Mouse (Mus musculus) forebrain, embryonic 14.5 days (tissue): ENCODE measurements around the gene Cenpm. TPM values are rescaled to one million over a fixed set of nuclear protein-coding genes. Genes with fewer than 3 reads are reported as not detected.

Experiments used
- ATAC-seq: fragments of 200-750 bp; cut with Nextera tagmentation; 2 replicates; pipeline ENCODE4 v1.8.0; 2017; ENCODE audit warnings: mild to moderate bottlenecking, moderate library complexity
- DNase-seq: peaks from one replicate; pipeline ENCODE4 v3.0.0-alpha.2; 2015; ENCODE audit warnings: low spot score
- H3K27ac ChIP-seq: fragments of 300-500 bp; sonication (generic); 2 replicates; pipeline ENCODE4 v1.5.1; 2014; ENCODE audit warnings: low read depth, mild to moderate bottlenecking, control low read depth, low read length, moderate library complexity
- H3K27me3 ChIP-seq: fragments of 300-500 bp; sonication (generic); replicated peaks from 2 replicates; pipeline ENCODE4 v1.6.1; 2014; ENCODE audit warnings: low read length, control low read depth, mixed read lengths; ENCODE audit not compliant: control insufficient read depth, insufficient read depth
- H3K36me3 ChIP-seq: fragments of 300-500 bp; sonication (generic); 2 replicates; pipeline ENCODE4 v1.6.1; 2014; ENCODE audit warnings: low read length, control low read depth; ENCODE audit not compliant: control insufficient read depth, insufficient read depth
- H3K4me1 ChIP-seq: fragments of 300-500 bp; sonication (generic); 2 replicates; pipeline ENCODE4 v1.6.1; 2014; ENCODE audit warnings: antibody characterized with exemption, low read length, control low read depth; ENCODE audit not compliant: control insufficient read depth, insufficient read depth
- H3K4me2 ChIP-seq: fragments of 300-500 bp; sonication (generic); 2 replicates; pipeline ENCODE4 v1.6.1; 2014; ENCODE audit warnings: mild to moderate bottlenecking, control low read depth, low read length
- H3K4me3 ChIP-seq: fragments of 300-500 bp; sonication (generic); 2 replicates; pipeline ENCODE4 v1.5.1; 2014; ENCODE audit warnings: low read depth, low read length, control low read depth
- H3K9ac ChIP-seq: fragments of 300-500 bp; sonication (generic); 2 replicates; pipeline ENCODE4 v1.6.1; 2014; ENCODE audit warnings: mild to moderate bottlenecking, low read length, control low read depth, moderate library complexity
- H3K9me3 ChIP-seq: fragments of 300-500 bp; sonication (generic); replicated peaks from 2 replicates; pipeline ENCODE4 v1.6.1; 2016; ENCODE audit warnings: low read length, control low read depth, mixed read lengths; ENCODE audit not compliant: control insufficient read depth
- WGBS: fragments of 180-500 bp; shearing (Covaris S2); extraction: QIAGEN DNeasy Blood & Tissue Kit; methylation state at CpG from one replicate; pipeline ENCODE4 v1.1.7; 2014; 5-methylcytosine and 5-hydroxymethylcytosine counted together
- polyA plus RNA-seq: library from polyadenylated mRNA; unstranded; fragments of >200 nt; fragmentation: Nextera tagmentation; extraction: Ambion mirVana; gene quantifications from 2 replicates; pipeline ENCODE4 v1.2.1, GENCODE M21; 2014

Gene Cenpm
- polyA plus RNA-seq, 1 experiment from 2014 or later = 63.9 TPM

DNA sequence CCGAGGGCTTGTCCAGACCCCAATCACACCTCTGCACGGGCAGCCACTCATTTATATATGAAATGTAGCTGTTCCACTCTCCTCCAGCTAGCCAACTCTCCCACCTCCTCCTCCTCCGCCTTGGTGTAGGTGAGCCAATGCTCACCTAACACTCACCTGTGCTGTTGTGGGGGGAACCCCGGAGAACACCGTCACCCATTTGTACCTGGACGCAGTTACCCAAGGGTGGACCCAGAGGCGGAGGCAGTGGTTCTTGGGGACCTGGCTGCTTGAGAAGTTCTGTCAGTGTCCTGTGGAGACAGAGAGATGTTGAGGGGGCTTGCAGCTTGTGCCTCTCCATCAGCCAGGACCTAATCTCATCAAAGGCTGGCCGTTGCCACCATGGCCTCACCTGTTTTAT is 36.2 kb downstream of the Cenpm start:
- Histone ChIP-seq H3K27ac (no peak overlapping the region), H3K4me1 (peaks cover 23% of the 10 kb centered on the region), H3K36me3 (peaks cover 30% of the 10 kb centered on the region), H3K9ac (no peak overlapping the region), H3K27me3 (peaks cover 62% of the 10 kb centered on the region), H3K4me3 (no peak overlapping the region), H3K9me3 (no peaks in the 10 kb centered on the region), H3K4me2 (no peak overlapping the region)
- ATAC-seq (no peak), DNase-seq (no peak)
- WGBS = 80% methylated on average over 8 of the region's 8 CpGs

GRCm38 (mm10) chr15:82207504-82208219 is 36.9 kb downstream of the Cenpm start:
- H3K9ac ChIP-seq = no peak overlapping the region
- H3K4me3 ChIP-seq = no peak overlapping the region
- peaks cover 55% of the 10 kb centered on the region for H3K27me3 ChIP-seq
- H3K4me1 ChIP-seq = peaks cover 23% of the 10 kb centered on the region
- H3K36me3 ChIP-seq = peaks cover 36% of the 10 kb centered on the region
- no peak overlapping the region for H3K27ac ChIP-seq
- ATAC-seq (no peak), DNase-seq (no peak)
- H3K4me2 ChIP-seq = no peak overlapping the region
- H3K9me3 ChIP-seq = no peaks in the 10 kb centered on the region
- WGBS = 15% methylated on average over 30 of the region's 30 CpGs

GRCm38 (mm10) chr15:82207105-82207459 is 37.5 kb downstream of the Cenpm start:
- Histone ChIP-seq H3K27me3 (peaks cover 50% of the 10 kb centered on the region), H3K4me2 (no peak overlapping the region)
- no peak for DNase-seq

DNA sequence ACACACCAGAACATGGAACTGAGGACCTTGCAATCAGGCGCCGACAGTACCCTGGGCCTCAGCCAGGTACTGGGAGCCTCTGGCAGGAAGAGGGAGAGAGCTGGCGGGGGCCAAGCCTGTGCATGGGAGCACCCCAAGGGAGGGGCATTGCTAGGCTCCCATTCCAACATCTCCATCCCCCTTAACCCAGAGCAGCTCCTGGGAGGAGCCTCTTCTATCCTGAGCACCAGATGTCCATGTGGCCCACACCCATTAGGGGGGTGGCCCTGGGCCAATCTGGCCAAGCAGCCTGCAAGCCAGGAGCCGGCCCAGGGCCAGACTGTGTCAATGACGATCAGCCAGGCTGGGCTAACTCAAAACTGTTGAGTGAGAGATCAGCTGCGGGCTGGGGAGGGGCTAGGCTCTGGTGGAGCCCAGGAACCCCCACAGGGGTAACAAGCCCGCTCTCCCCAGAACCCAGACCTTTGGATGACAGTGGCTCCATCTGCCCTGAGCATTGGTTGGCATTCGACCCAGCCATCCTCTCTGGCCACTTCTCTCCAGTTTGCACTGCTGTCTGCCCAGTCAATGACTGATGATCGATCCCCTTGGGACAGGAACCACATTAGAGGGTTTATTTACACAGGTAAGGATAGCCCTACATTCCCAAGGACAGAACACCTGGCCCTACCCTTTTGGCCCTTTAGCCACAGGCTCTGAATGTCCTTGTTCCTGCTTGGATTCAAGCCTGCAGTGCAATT is 38.0 kb downstream of the Cenpm start:
- Histone ChIP-seq H3K36me3 (peaks cover 47% of the 10 kb centered on the region), H3K9ac (no peak overlapping the region), H3K27me3 (peaks cover 44% of the 10 kb centered on the region), H3K4me1 (peaks cover 15% of the 10 kb centered on the region), H3K4me2 (no peak overlapping the region), H3K27ac (no peak overlapping the region), H3K4me3 (no peak overlapping the region), H3K9me3 (no peaks in the 10 kb centered on the region)
- peak; percentile 82 for DNase-seq
- peak; percentile 86 for ATAC-seq
- WGBS = 48% methylated on average over 9 of the region's 9 CpGs

More at GRCm38 (mm10) chr15:82207105-82207459, 37.5 kb downstream of the Cenpm start:
- H3K36me3 ChIP-seq = peaks cover 42% of the 10 kb centered on the region
- no peak overlapping the region for H3K9ac ChIP-seq
- H3K27ac ChIP-seq = no peak overlapping the region
- 15% methylated on average over 34 of the region's 34 CpGs for WGBS
- ATAC-seq = no peak
- H3K4me1 ChIP-seq = peaks cover 20% of the 10 kb centered on the region
- no peak overlapping the region for H3K4me3 ChIP-seq
- H3K9me3 ChIP-seq = no peaks in the 10 kb centered on the region

GRCm38 (mm10) chr15:82204680-82205371 is 39.7 kb downstream of the Cenpm start:
- DNase-seq (no peak), ATAC-seq (no peak)
- no peaks in the 10 kb centered on the region for H3K9me3 ChIP-seq
- no peak overlapping the region for H3K9ac ChIP-seq
- no peak overlapping the region for H3K27ac ChIP-seq
- peaks cover 29% of the 10 kb centered on the region for H3K27me3 ChIP-seq
- no peak overlapping the region for H3K4me2 ChIP-seq
- H3K36me3 ChIP-seq = peaks cover 63% of the 10 kb centered on the region
- H3K4me3 ChIP-seq = no peak overlapping the region
- H3K4me1 ChIP-seq = peaks cover 15% of the 10 kb centered on the region
- 74% methylated on average over 10 of the region's 10 CpGs for WGBS

DNA sequence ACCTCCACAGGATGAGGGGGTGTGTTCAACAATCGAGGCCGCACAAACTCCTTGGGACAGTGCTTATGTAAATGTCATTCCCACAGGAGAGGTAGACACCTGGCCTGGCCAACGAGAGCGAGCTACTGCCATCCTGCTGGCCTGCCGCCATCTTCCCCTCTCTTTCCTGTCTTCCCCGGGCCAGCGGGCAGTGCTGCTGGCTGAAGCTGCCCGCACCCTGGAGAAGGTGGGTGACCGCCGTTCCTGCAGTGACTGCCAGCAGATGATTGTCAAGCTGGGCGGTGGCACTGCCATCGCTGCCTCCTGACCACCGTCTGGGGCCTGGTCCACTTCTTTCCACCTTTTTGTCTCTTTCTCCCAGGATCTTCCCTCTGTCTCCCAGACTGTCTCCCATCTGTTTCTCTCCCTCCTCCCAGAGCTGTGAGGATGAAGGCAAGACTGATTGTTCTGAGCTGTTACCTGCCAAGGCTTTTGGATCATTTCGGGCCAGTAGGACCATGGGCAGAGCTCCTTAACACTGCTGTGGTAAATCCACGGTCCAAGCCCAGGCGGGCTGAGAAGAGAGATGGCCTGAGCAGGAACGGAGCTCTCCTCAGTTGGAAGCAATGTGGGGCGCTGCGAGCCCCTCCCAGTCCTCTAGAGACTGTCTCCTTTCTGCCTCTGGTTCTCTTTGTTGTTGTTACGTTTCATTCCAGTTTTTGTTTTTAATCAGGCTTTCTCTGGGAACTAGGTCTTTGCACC is 40.8 kb downstream of the Cenpm start:
- Histone ChIP-seq H3K9me3 (no peaks in the 10 kb centered on the region), H3K36me3 (peaks cover 73% of the 10 kb centered on the region), H3K4me3 (no peak overlapping the region), H3K9ac (no peak overlapping the region), H3K4me2 (no peak overlapping the region), H3K4me1 (peaks cover 15% of the 10 kb centered on the region), H3K27ac (no peak overlapping the region), H3K27me3 (peaks cover 25% of the 10 kb centered on the region)
- DNase-seq (no peak), ATAC-seq (no peak)
- WGBS = 65% methylated on average over 20 of the region's 20 CpGs

DNA sequence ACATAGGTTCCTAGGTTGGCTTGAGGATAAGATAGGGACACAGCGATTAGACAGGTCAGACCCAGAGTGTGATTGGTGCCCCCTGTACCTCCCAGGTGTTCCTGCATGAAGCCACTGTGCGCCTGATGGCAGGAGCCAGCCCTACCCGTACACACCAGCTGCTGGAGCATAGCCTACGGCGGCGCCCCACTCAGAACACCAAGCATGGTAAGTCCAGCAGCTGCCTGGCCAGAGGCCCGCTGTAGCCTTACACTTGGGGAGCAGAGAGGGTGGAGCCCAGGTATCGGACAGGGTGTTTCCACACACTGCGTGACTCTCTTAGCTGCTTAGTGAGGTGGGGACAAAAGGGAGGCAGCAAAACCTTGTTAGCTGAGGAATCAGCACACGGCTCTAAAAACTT is 41.5 kb downstream of the Cenpm start:
- Histone ChIP-seq H3K27ac (no peak overlapping the region), H3K4me2 (no peak overlapping the region), H3K9me3 (no peaks in the 10 kb centered on the region), H3K36me3 (peaks cover 80% of the 10 kb centered on the region), H3K4me3 (no peak overlapping the region), H3K27me3 (peaks cover 20% of the 10 kb centered on the region), H3K9ac (no peak overlapping the region), H3K4me1 (peaks cover 15% of the 10 kb centered on the region)
- ATAC-seq (no peak), DNase-seq (no peak)
- 91% methylated on average over 10 of the region's 10 CpGs for WGBS

- Histone ChIP-seq H3K4me3 (no peak overlapping the region), H3K27me3 (peaks cover 10% of the 10 kb centered on the region), H3K36me3 (peaks cover 90% of the 10 kb centered on the region), H3K9me3 (no peaks in the 10 kb centered on the region), H3K27ac (no peak overlapping the region), H3K4me2 (no peak overlapping the region), H3K9ac (no peak overlapping the region), H3K4me1 (peaks cover 9% of the 10 kb centered on the region)
- 87% methylated on average over 6 of the region's 6 CpGs for WGBS
- DNase-seq (no peak), ATAC-seq (no peak)
Observed at GRCm38 (mm10) chr15:82202086-82202485, 42.5 kb downstream of the Cenpm start.
